Mouse (Mus musculus): ENCODE data around the gene Numbl. TPM values are rescaled to one million over a fixed set of nuclear protein-coding genes. Genes with fewer than 3 reads are reported as not detected.

Numbl gene
- polyA plus RNA-seq, 1 experiment from 2014 or later = 25.3 TPM

GRCm38 (mm10) chr7:27325697-27326096 is 67.5 kb downstream of the Numbl start:
- no peak; the same call in 1 of the 2 replicates for ATAC-seq (ENCODE audit: insufficient number of reproducible peaks, insufficient read depth, low FRiP score, low TSS enrichment, low read depth)
- Histone ChIP-seq H3K4me3 (replicated peaks) (peak overlapping the region; percentile 36), H3K27ac (no peak overlapping the region), H3K27me3 (peaks cover 90% of the 10 kb centered on the region), H3K9me3 (no peaks in the 10 kb centered on the region), H3K9ac (replicated peaks) (no peak overlapping the region; the same call in 1 of the 2 replicates), H3K4me2 (peak overlapping the region; percentile 57), H3K36me3 (no peaks in the 10 kb centered on the region), H3K4me1 (replicated peaks) (peaks cover 28% of the 10 kb centered on the region)
- WGBS = under 1% methylated on average over 24 of the region's 24 CpGs

- peaks cover 94% of the 10 kb centered on the region for H3K27me3 ChIP-seq
- no peak for ATAC-seq (ENCODE audit: insufficient number of reproducible peaks, insufficient read depth, low FRiP score, low TSS enrichment, low read depth)
- no peak overlapping the region for H3K27ac ChIP-seq
- no peak overlapping the region; the same call in 1 of the 2 replicates for H3K9ac ChIP-seq (replicated peaks)
- H3K4me1 ChIP-seq (replicated peaks) = peaks cover 34% of the 10 kb centered on the region
- no peaks in the 10 kb centered on the region for H3K9me3 ChIP-seq
- peak overlapping the region; percentile 36 for H3K4me3 ChIP-seq (replicated peaks)
- 29% methylated on average over 34 of the region's 34 CpGs for WGBS
- H3K4me2 ChIP-seq = peak overlapping the region; percentile 57
- no peaks in the 10 kb centered on the region for H3K36me3 ChIP-seq
Observed at GRCm38 (mm10) chr7:27326101-27326880, 68.1 kb downstream of the Numbl start.

GRCm38 (mm10) chr7:27327500-27327899 is 69.3 kb downstream of the Numbl start:
- Histone ChIP-seq H3K27ac (no peak overlapping the region), H3K9me3 (no peaks in the 10 kb centered on the region), H3K36me3 (no peaks in the 10 kb centered on the region), H3K4me3 (replicated peaks) (no peak overlapping the region), H3K9ac (replicated peaks) (no peak overlapping the region), H3K4me1 (replicated peaks) (peaks cover 38% of the 10 kb centered on the region), H3K27me3 (peaks cover 95% of the 10 kb centered on the region), H3K4me2 (no peak overlapping the region)
- 86% methylated on average over 8 of the region's 8 CpGs for WGBS
- no peak for ATAC-seq (ENCODE audit: insufficient number of reproducible peaks, insufficient read depth, low FRiP score, low TSS enrichment, low read depth)

DNA sequence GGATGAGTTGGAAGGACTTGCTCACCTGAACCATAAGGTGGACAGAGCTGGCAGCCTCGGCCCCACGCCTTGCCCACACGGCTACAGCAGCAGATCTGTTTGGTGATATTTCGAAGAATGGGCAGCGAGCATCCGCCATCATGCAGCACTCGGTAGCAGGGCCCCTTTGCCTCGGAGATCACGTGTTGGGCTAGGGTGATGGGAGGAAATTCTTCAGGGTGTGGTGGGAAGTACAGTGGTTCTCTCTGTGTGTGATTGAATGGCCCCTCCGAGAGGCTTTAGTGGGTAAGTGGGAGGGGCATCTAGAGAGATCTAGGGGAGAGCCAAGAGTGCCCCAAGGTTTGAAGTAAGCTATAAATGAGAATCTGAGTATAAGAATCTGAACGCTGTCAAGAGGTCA is 69.9 kb downstream of the Numbl start:
- Histone ChIP-seq H3K9me3 (no peaks in the 10 kb centered on the region), H3K27me3 (peaks cover 95% of the 10 kb centered on the region), H3K27ac (no peak overlapping the region), H3K4me3 (replicated peaks) (no peak overlapping the region), H3K4me1 (replicated peaks) (peaks cover 45% of the 10 kb centered on the region), H3K9ac (replicated peaks) (no peak overlapping the region), H3K4me2 (no peak overlapping the region), H3K36me3 (no peaks in the 10 kb centered on the region)
- WGBS = 83% methylated on average over 11 of the region's 11 CpGs
- no peak for ATAC-seq (ENCODE audit: insufficient number of reproducible peaks, insufficient read depth, low FRiP score, low TSS enrichment, low read depth)

DNA sequence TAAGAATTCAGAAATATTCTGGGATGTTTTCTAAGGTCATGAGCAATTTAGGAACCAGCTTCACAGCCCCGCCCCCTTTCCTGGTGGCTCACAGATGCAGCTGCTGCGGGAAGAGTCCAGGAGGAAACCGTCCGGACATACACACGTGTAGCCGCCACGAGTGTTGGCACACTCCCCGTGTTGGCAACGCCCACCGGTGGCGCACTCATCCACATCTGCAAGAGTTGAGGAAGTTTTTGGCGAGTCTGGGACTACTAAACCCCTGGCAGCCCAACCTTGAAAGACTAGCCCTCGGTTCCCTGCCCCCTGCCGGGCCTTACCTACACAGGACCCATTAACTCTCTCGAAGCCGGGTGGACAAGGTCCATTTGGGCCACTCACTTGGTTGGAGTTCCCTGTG is 70.4 kb downstream of the Numbl start:
- no peak overlapping the region for H3K4me3 ChIP-seq (replicated peaks)
- WGBS = 29% methylated on average over 16 of the region's 16 CpGs
- no peak overlapping the region for H3K9ac ChIP-seq (replicated peaks)
- no peak overlapping the region; the same call in 1 of the 2 replicates for H3K4me2 ChIP-seq
- H3K9me3 ChIP-seq = no peaks in the 10 kb centered on the region
- no peaks in the 10 kb centered on the region for H3K36me3 ChIP-seq
- peaks cover 49% of the 10 kb centered on the region for H3K4me1 ChIP-seq (replicated peaks)
- ATAC-seq (ENCODE audit: insufficient number of reproducible peaks, insufficient read depth, low FRiP score, low TSS enrichment, low read depth) = no peak
- peaks cover 99% of the 10 kb centered on the region for H3K27me3 ChIP-seq
- H3K27ac ChIP-seq = no peak overlapping the region

DNA sequence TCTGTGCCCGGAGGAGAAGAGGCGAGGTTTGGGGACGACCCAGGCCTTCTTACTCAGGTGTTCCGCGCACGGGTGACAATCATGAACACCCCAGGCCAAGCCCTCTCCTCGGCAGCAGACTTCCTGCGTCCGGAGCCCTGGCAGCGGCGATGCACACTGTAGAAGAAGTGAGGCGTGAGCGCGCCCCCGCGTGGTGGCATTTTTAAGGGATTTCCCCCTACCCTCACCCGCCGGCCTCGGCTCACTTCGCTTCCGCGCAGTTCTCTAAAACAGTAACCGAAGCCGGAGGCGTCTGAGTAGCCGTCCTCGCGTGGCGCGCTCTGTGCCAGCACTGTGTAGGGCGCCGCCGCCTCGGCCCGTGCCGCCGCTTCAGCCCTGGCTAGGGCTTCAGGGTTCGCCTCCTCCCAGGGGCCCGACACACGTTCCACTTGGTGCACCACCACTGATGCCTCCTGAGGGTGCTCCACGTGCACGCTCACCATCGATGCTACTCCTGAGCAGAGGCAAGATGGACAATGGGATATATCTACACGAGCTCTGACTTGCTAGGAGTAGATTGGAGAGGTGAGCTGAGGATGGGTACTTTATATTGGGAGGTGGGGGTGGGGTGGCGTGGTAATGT is 71.2 kb downstream of the Numbl start:
- peak overlapping the region; percentile 44 for H3K4me3 ChIP-seq (replicated peaks)
- WGBS = 3% methylated on average over 45 of the region's 45 CpGs
- no peak for ATAC-seq (ENCODE audit: insufficient number of reproducible peaks, insufficient read depth, low FRiP score, low TSS enrichment, low read depth)

DNA sequence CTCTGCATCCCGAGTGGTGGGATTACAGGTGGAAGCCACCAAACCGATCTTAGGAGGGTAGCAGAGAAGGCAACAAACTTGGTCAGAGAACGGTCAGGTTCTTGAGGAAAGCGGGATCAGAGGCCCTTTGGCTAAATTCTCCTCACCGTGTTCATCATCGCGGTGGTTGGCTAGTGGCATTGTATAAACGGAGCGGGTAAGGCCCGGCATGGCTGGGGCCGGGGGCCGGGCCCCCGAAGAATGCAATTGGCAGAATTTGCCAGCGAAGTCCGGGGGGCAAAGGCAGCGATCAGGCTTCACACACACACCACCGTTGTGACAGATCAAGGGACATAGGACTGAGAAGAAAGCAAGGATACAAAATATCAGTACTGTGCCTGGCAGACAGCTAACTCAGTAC is 71.7 kb downstream of the Numbl start:
- H3K27ac ChIP-seq = no peak overlapping the region
- peaks cover 61% of the 10 kb centered on the region for H3K4me1 ChIP-seq (replicated peaks)
- H3K36me3 ChIP-seq = no peaks in the 10 kb centered on the region
- no peaks in the 10 kb centered on the region for H3K9me3 ChIP-seq
- H3K4me2 ChIP-seq = peak overlapping the region; percentile 64; the same call in 1 of the 2 replicates
- H3K27me3 ChIP-seq = peaks cover 100% of the 10 kb centered on the region
- H3K4me3 ChIP-seq (replicated peaks) = peak overlapping the region; percentile 44
- ATAC-seq (ENCODE audit: insufficient number of reproducible peaks, insufficient read depth, low FRiP score, low TSS enrichment, low read depth) = no peak
- H3K9ac ChIP-seq (replicated peaks) = no peak overlapping the region
- WGBS = 25% methylated on average over 17 of the region's 17 CpGs

More for the DNA sequence above, 71.2 kb downstream of the Numbl start:
- Histone ChIP-seq H3K4me1 (replicated peaks) (peaks cover 57% of the 10 kb centered on the region), H3K9ac (replicated peaks) (no peak overlapping the region; the same call in 1 of the 2 replicates), H3K4me2 (peak overlapping the region; percentile 53), H3K36me3 (no peaks in the 10 kb centered on the region), H3K27me3 (peaks cover 100% of the 10 kb centered on the region), H3K9me3 (no peaks in the 10 kb centered on the region), H3K27ac (no peak overlapping the region)

GRCm38 (mm10) chr7:27330709-27331540 is 72.7 kb downstream of the Numbl start:
- H3K27ac ChIP-seq = no peak overlapping the region
- WGBS = 1% methylated on average over 39 of the region's 39 CpGs
- H3K4me3 ChIP-seq (replicated peaks) = peak overlapping the region; percentile 44
- H3K36me3 ChIP-seq = no peaks in the 10 kb centered on the region
- peaks cover 61% of the 10 kb centered on the region for H3K4me1 ChIP-seq (replicated peaks)
- H3K27me3 ChIP-seq = peaks cover 97% of the 10 kb centered on the region
- 0 out of 2 replicates have a peak overlapping the region, but pooled peaks have one; percentile 24 for H3K9ac ChIP-seq (replicated peaks)
- H3K9me3 ChIP-seq = no peaks in the 10 kb centered on the region
- no peak for ATAC-seq (ENCODE audit: insufficient number of reproducible peaks, insufficient read depth, low FRiP score, low TSS enrichment, low read depth)
- H3K4me2 ChIP-seq = peak overlapping the region; percentile 64

GRCm38 (mm10) chr7:27331541-27331851 is 73.3 kb downstream of the Numbl start:
- peak overlapping the region; percentile 64 for H3K4me2 ChIP-seq
- H3K27ac ChIP-seq = no peak overlapping the region

More at GRCm38 (mm10) chr7:27331541-27331851, 73.3 kb downstream of the Numbl start:
- no peaks in the 10 kb centered on the region for H3K9me3 ChIP-seq
- no peaks in the 10 kb centered on the region for H3K36me3 ChIP-seq
- 4% methylated on average over 8 of the region's 8 CpGs for WGBS
- H3K9ac ChIP-seq (replicated peaks) = no peak overlapping the region
- H3K4me3 ChIP-seq (replicated peaks) = peak overlapping the region; percentile 44
- no peak for ATAC-seq (ENCODE audit: insufficient number of reproducible peaks, insufficient read depth, low FRiP score, low TSS enrichment, low read depth)
- H3K4me1 ChIP-seq (replicated peaks) = peaks cover 56% of the 10 kb centered on the region
- H3K27me3 ChIP-seq = peaks cover 96% of the 10 kb centered on the region

All from limb, embryonic 12.5 days (tissue).